Mouse (Mus musculus) left cerebral cortex, adult 9 months (tissue): ENCODE measurements at regions not wholly inside any gene's neighbourhood (a gene's known extent, or its start where the extent isn't known, plus 50 kb on each side); places are given as distances from the start of the nearest gene placed in this dataset.

Experiments used
- DNase-seq, 2 experiments: peaks; one replicate each; pipeline ENCODE4 v3.0.0; 2022; ENCODE audit warnings: low spot score in 2 of 2

DNA sequence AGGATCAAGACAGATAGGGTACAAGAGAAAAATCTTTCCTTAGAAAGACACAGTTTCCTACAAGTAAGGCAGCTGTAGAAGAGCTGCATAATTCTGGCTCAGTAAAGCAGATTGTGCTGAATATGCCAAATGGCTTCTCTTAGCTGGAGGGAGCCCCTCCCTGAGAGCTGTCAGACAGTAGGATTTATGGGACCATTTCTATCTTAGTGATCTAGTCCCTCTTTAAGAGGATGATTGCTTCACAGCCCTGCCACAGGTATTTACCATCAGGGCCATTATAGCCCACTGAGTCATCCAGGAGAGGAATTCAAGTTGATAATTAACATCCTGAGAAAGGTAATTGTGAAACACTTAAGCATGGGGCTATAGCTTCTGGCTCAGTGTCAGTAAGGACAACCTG is 101.5 kb upstream of the Cypt1 start:
- DNase-seq = no peak

DNA sequence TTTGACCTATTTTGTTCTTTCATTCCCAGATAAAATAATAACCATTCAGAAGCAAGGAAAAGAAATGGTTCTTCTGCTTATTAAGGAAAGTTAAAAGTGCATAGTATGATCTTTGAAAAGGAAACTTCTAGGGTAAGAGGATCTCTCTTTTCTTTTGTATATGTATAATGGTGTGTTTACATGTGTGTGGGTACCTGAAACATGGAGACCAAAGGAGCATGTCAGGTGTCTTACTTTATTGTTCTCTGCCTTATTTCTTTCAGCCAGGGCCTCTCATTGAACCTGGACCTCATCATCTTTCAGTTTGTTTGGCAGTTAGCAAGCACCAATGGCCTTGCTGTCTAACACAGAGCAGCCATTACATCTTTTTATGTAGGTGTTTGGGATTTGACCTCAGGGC is 101.0 kb upstream of the Cypt1 start:
- no peak for DNase-seq

DNA sequence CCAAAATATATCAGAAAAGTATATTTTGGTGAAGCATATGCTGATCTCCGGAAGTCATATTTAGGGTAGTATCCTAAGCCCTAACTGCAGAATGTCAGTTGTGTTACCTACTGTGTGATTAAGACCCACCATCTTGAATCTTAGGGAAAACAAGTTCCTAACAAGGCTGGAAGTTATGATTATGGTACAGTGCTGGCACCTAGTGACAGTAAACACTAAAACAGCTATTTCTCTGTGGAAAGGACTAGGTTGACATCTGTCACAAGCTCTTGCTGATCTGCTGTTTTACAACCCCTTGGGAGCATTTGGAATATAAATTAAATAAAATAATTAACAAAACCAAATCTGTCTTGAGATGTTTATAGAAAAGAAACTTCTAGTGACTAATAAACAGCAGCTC is 84.6 kb upstream of the Cypt1 start:
- DNase-seq = no peak

DNA sequence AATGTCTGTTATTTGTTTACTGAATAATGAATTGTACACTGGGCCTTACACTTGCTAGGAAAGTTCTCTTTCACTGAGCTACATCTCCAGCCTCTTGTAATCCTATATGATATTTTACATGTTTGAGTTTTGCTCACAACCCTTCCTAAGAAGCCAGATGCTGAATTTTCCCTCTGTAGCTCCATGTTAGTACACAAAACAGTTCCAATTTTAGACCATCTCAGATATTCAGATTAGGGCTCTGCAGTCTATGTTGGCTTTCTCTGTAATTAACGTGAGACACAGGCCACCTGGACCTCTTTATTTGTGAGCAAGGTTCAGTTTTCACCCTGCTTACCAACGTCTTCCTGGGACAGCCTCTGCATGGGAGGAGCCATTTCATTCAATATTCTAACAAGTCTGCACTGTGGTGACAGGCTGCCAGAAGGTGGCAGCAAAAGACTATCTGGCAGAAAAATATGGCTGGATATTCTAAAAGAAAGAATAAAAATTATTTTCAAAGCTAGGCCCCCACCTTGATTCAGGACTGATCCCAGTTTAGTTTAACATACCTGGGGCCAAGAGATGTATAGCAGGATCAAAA is 72.1 kb upstream of the Cypt1 start:
- peak; percentile 1 to 46 for DNase-seq
